Mouse (Mus musculus) limb, embryonic 11.5 days (tissue): ENCODE results near the gene 6030408B16Rik. TPM values are rescaled to one million over a fixed set of nuclear protein-coding genes. Genes with fewer than 3 reads are reported as not detected.
A peak's percentile ranks its signal among the peaks of the same experiment; 100 is the strongest.

ENCODE experiments used
- ATAC-seq: fragments of 200-750 bp; cut with Nextera tagmentation; 2 replicates; pipeline ENCODE4 v1.8.0; 2017; ENCODE audit warnings: low read depth; ENCODE audit not compliant: insufficient number of reproducible peaks, low FRiP score, low TSS enrichment
- DNase-seq: peaks from one replicate; pipeline ENCODE4 v3.0.0-alpha.2; 2015; ENCODE audit warnings: low spot score
- H3K27ac ChIP-seq: fragments of 300-500 bp; sonication (generic); replicated peaks from 2 replicates; pipeline ENCODE4 v1.5.1; 2014; ENCODE audit warnings: low read depth, mild to moderate bottlenecking, low read length
- H3K27me3 ChIP-seq: fragments of 300-500 bp; sonication (generic); 2 replicates; pipeline ENCODE4 v1.6.1; 2014; ENCODE audit warnings: mild to moderate bottlenecking, low read length, mixed read lengths; ENCODE audit not compliant: control insufficient read depth, insufficient read depth
- H3K36me3 ChIP-seq: fragments of 300-500 bp; sonication (generic); 2 replicates; pipeline ENCODE4 v1.6.1; 2014; ENCODE audit warnings: mild to moderate bottlenecking, low read length, moderate library complexity, mixed read lengths; ENCODE audit not compliant: control insufficient read depth, insufficient read depth
- H3K4me1 ChIP-seq: fragments of 300-500 bp; sonication (generic); 2 replicates; pipeline ENCODE4 v1.6.1; 2014; ENCODE audit warnings: low read length, mixed read lengths; ENCODE audit not compliant: control insufficient read depth, insufficient read depth
- H3K4me2 ChIP-seq: fragments of 300-500 bp; sonication (generic); 2 replicates; pipeline ENCODE4 v1.6.1; 2014; ENCODE audit warnings: low read depth, mild to moderate bottlenecking, moderate library complexity; ENCODE audit not compliant: severe bottlenecking
- H3K4me3 ChIP-seq: fragments of 300-500 bp; sonication (generic); 2 replicates; pipeline ENCODE4 v1.5.1; 2014; ENCODE audit warnings: low read depth, low read length
- H3K9ac ChIP-seq: fragments of 300-500 bp; sonication (generic); 2 replicates; pipeline ENCODE4 v1.6.1; 2014; ENCODE audit warnings: mild to moderate bottlenecking, low read length
- H3K9me3 ChIP-seq: fragments of 300-500 bp; sonication (generic); 2 replicates; pipeline ENCODE4 v1.6.1; 2016; ENCODE audit warnings: low read length; ENCODE audit not compliant: control insufficient read depth
- WGBS: fragments of 180-500 bp; shearing (Covaris S2); extraction: QIAGEN DNeasy Blood & Tissue Kit; methylation state at CpG from one replicate; pipeline ENCODE4 v1.1.7; 2014; 5-methylcytosine and 5-hydroxymethylcytosine counted together
- polyA plus RNA-seq: library from polyadenylated mRNA; unstranded; fragments of >200 nt; fragmentation: Nextera tagmentation; extraction: Ambion mirVana; gene quantifications from 2 replicates; pipeline ENCODE4 v1.2.1, GENCODE M21; 2014

The 6030408B16Rik gene
- polyA plus RNA-seq, 1 experiment from 2014 or later, result 5.6 TPM

GRCm38 (mm10) chr15:101336474-101337174 lies 43.6 kb downstream of the 6030408B16Rik start:
- Histone ChIP-seq H3K27ac (no peak overlapping the region), H3K4me1 (no peaks in the 10 kb centered on the region), H3K9me3 (no peaks in the 10 kb centered on the region), H3K9ac (no peak overlapping the region), H3K27me3 (no peaks in the 10 kb centered on the region), H3K36me3 (no peaks in the 10 kb centered on the region), H3K4me3 (no peak overlapping the region), H3K4me2 (no peak overlapping the region)
- DNase-seq, result peak; percentile 51
- ATAC-seq, result no peak
- WGBS, result 52% methylated on average over 24 of the region's 24 CpGs

DNA sequence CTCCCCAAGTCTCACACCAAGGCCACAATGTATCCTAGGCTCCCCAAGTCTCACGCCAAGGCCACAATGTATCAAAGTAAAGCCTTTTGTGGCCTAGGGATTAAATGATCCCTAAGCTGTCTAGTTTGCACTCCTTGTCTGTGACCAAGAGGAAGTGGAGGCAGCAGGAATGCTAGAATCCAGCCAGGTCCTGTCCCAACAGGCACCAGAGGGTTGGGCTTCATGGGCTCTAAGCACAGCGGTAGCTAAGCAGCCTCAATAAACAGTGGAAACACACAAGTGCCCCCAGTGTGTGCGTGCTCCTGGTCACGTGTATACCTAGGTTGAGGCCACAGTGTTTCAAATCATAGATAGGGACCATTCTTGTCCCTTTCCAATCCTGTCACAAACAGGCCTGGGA lies 45.3 kb downstream of the 6030408B16Rik start:
- H3K27ac ChIP-seq, result no peak overlapping the region
- no peak for DNase-seq
- WGBS, result 79% methylated on average over 4 of the region's 4 CpGs
- no peak overlapping the region for H3K4me3 ChIP-seq
- H3K9me3 ChIP-seq, result no peaks in the 10 kb centered on the region
- no peak overlapping the region for H3K4me2 ChIP-seq
- ATAC-seq, result no peak
- no peaks in the 10 kb centered on the region for H3K4me1 ChIP-seq
- no peaks in the 10 kb centered on the region for H3K27me3 ChIP-seq
- no peaks in the 10 kb centered on the region for H3K36me3 ChIP-seq
- H3K9ac ChIP-seq, result no peak overlapping the region

DNA sequence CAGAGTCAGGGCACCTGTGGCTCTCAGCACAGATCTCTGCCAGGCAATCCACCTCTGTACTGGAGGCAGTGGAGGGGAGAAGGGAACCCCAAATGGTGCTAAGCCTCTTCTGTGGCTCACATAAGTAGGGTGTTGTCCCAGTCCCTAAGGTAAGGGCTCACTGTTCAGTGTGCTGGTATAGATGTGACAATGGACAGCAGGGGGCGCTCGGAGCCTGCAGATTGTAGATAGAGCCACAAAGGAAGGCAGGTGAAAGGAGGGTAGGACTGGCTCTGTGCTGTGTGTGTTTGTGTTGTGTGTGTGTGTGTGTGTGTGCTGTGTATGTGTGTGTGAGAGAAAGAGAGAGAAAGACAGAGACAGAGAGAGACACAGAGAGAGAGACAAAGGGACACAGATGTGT lies 46.5 kb downstream of the 6030408B16Rik start:
- H3K4me1 ChIP-seq, result no peaks in the 10 kb centered on the region
- no peak overlapping the region for H3K4me3 ChIP-seq
- no peaks in the 10 kb centered on the region for H3K9me3 ChIP-seq
- DNase-seq (peak; percentile 94), ATAC-seq (peak; percentile 65; the same call in 1 of the 2 replicates)
- no peak overlapping the region for H3K4me2 ChIP-seq
- H3K27me3 ChIP-seq, result no peaks in the 10 kb centered on the region
- no peak overlapping the region for H3K9ac ChIP-seq
- H3K36me3 ChIP-seq, result no peaks in the 10 kb centered on the region
- no peak overlapping the region for H3K27ac ChIP-seq
- WGBS, result 0% methylated on average over 2 of the region's 2 CpGs

DNA sequence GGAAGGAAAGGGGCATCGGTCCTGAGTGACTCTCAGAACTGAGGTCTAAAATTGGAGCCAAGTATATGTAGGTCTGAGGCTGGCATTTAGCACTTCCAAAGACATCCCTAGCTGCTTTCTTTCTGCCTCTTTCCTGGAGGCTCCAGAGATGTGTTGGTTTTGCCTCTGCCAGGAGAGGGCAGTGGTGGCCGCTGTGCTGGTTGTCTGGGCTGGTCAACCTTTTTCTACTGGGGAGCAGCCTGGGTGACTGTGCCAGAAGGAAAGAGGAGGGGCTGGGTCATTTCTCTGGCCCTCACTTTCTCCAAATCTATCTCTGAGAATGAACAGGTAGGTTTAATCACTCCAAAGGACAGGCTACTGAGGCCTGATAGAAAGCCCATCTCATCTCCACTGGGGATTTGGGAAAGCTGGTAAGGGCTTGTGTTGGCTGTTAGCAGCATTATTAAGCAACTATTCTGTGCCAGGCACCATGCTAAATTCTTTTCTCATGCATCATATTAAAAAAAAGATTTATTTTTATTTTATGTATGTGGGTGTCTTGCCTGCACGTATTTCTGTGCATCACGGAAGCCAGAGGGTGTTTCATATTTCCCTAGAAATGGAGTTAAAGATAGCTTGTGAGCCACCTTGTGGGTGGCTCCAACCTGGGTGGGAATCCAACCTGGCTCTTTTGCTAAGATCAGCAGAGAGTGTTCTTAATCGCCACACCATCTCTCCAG lies 48.9 kb downstream of the 6030408B16Rik start:
- H3K27me3 ChIP-seq, result no peaks in the 10 kb centered on the region
- no peaks in the 10 kb centered on the region for H3K4me1 ChIP-seq
- no peak overlapping the region for H3K4me2 ChIP-seq
- no peak overlapping the region for H3K4me3 ChIP-seq
- H3K36me3 ChIP-seq, result no peaks in the 10 kb centered on the region
- H3K9ac ChIP-seq, result no peak overlapping the region
- DNase-seq (no peak), ATAC-seq (no peak)
- WGBS, result 68% methylated on average over 5 of the region's 5 CpGs
- no peaks in the 10 kb centered on the region for H3K9me3 ChIP-seq
- no peak overlapping the region for H3K27ac ChIP-seq

Other genes starting within 250 kb of the 6030408B16Rik start
- gene Gm47841, start 245.8 kb upstream of the 6030408B16Rik start, polyA plus RNA-seq, result not detected in 2 replicates
- gene Fignl2, start 214.6 kb upstream of the 6030408B16Rik start, polyA plus RNA-seq, result 1.3 and 1.5 TPM in 2 replicates
- gene Ankrd33, start 177.5 kb upstream of the 6030408B16Rik start, polyA plus RNA-seq, result not detected in 2 replicates
- 3.8 and 5.0 TPM in 2 replicates for gene Acvrl1, start 164.7 kb upstream of the 6030408B16Rik start, polyA plus RNA-seq
- 8.0 and 9.4 TPM in 2 replicates for gene Acvr1b, start 119.1 kb upstream of the 6030408B16Rik start, polyA plus RNA-seq
- gene Grasp, start 69.0 kb upstream of the 6030408B16Rik start, polyA plus RNA-seq, result 6.7 and 7.7 TPM in 2 replicates
- 3.5 and 4.0 TPM in 2 replicates for gene Nr4a1, start 38.9 kb upstream of the 6030408B16Rik start, polyA plus RNA-seq
- gene Atg101, start 8.9 kb upstream of the 6030408B16Rik start, polyA plus RNA-seq, result 68.2 and 73.1 TPM in 2 replicates
- 0.14 TPM in 1 of 2 replicates, not detected in the other for gene Krt80, start 77.0 kb downstream of the 6030408B16Rik start, polyA plus RNA-seq
- 15.2 and 16.1 TPM in 2 replicates for gene Krt7, start 117.8 kb downstream of the 6030408B16Rik start, polyA plus RNA-seq
- gene Krt87, start 145.6 kb downstream of the 6030408B16Rik start, polyA plus RNA-seq, result 0.09 TPM in 1 of 2 replicates, not detected in the other
- not detected in 2 replicates for gene Krt88, start 154.5 kb downstream of the 6030408B16Rik start, polyA plus RNA-seq
- not detected in 2 replicates for gene Krt81, start 170.5 kb downstream of the 6030408B16Rik start, polyA plus RNA-seq
- gene Krt86, start 180.3 kb downstream of the 6030408B16Rik start, polyA plus RNA-seq, result not detected in 2 replicates
- not detected in 2 replicates for gene Krt83, start 198.3 kb downstream of the 6030408B16Rik start, polyA plus RNA-seq
- not detected in 2 replicates for gene Gm49425, start 224.0 kb downstream of the 6030408B16Rik start, polyA plus RNA-seq
- gene Krt84, start 239.6 kb downstream of the 6030408B16Rik start, polyA plus RNA-seq, result not detected in 2 replicates